Mouse (Mus musculus): ENCODE data around the gene St6galnac5. TPM values are rescaled to one million over a fixed set of nuclear protein-coding genes. Genes with fewer than 3 reads are reported as not detected.

St6galnac5 gene
- total and polyA plus RNA-seq, 3 experiments = 0.04 TPM; not detected in 2

DNA sequence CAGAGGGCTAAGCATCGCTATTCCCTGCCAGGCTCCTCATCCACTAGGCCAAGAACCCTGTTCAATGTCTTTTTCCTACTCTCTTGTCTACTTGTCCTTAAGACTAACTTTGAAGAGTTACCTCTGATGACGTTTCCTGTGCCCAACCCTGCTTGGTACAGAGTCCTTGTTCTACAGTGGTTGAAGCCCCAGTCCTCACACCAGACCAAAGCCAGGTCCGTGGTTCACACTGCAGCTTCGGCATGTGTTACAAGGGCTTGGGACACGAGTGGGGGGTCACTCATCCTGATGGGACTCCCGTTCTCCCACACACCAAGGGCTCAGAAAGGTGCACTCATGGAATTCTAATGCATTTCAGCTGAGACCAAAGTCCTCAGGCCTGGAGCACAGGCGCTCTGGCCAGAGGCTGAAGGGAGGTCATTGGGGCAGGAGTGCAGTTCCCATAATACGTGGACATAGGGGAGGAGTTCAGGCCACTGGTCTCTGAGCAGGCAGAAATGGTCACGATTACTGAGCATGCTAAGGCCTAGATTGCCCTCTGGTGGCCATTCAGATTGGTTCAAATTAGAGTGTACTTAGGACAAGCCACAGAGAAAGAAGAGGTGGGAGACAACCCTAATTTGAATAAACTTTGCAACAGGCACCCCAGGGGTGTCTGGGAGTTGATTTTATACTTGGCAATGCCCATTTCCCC, 182.2 kb downstream of the St6galnac5 start:
- DNase-seq (ENCODE audit: extremely low read depth) = peak; percentile 68
- in situ Hi-C loops (cut with MboI; ENCODE audit: low pct_ligation_motif_present, low pct_unique_long_range_greater_than_20kb, low sequenced_read_pairs) (loop anchor here (25.0 kb wide), 1 partner anchor 712 kb away; no protein-coding TSS in a partner anchor), dilution Hi-C loops (cut with MboI; ENCODE audit: extremely low pct_ligation_motif_present, extremely low pct_unique_long_range_greater_than_20kb, low sequenced_read_pairs) (no loop called here)
- Histone ChIP-seq H3K36me3 (replicated peaks in 1 of 2; ENCODE audit: control insufficient read depth in 1 of 2, insufficient read depth in 1 of 2, low read length in 1 of 2) (no peaks in the 10 kb centered on the region), H3K4me1 (ENCODE audit: control insufficient read depth in 1 of 2, insufficient read depth in 2 of 2) (no peaks in the 10 kb centered on the region), H3K4me3 (replicated peaks in 1 of 3; ENCODE audit: low read depth in 2 of 3, low read length in 2 of 3, poor library complexity in 1 of 3) (no peak overlapping the region), H3K79me2 (replicated peaks; ENCODE audit: control insufficient read depth, extremely low read depth, insufficient read depth, poor library complexity, severe bottlenecking) (no peaks in the 10 kb centered on the region), H3K9ac (ENCODE audit: insufficient read depth, low read depth) (no peak overlapping the region), H3K4me2 (ENCODE audit: insufficient read depth, low read depth, poor library complexity, severe bottlenecking) (no peak overlapping the region), H3K27me3 (replicated peaks) (no peaks in the 10 kb centered on the region), H3K27ac (ENCODE audit: insufficient read depth, low read depth) (no peak overlapping the region), H3K9me3 (replicated peaks; ENCODE audit: low read length) (peaks cover 3% of the 10 kb centered on the region)
- peak; percentile 86 for TF ChIP-seq RAD21 (IDR thresholded peaks at IDR 0.05; ENCODE audit: low read depth, low read length)
- no peak for TF ChIP-seq USF1 (IDR thresholded peaks at IDR 0.05; ENCODE audit: low read depth, low read length)
- no peak for TF ChIP-seq RCOR1 (conservative IDR thresholded peaks at IDR 0.05; ENCODE audit: low read depth, low read length)
- TF ChIP-seq POLR2AphosphoS2 (IDR thresholded peaks at IDR 0.05; ENCODE audit: low read depth, low read length) = no peak
- TF ChIP-seq SMC3 (IDR thresholded peaks at IDR 0.05; ENCODE audit: low read depth, low read length) = peak; percentile 83
- no peak for TF ChIP-seq CHD2 (IDR thresholded peaks at IDR 0.05; ENCODE audit: low read length)
- no peak for TF ChIP-seq NRF1 (IDR thresholded peaks at IDR 0.05; ENCODE audit: low read depth, low read length)
- no peak for TF ChIP-seq PAX5 (IDR thresholded peaks at IDR 0.05; ENCODE audit: low read length)
- TF ChIP-seq CTCF (conservative IDR thresholded peaks at IDR 0.05 in 1 of 2, IDR thresholded peaks at IDR 0.05 in 1 of 2; ENCODE audit: low read depth in 2 of 2, low read length in 2 of 2) = peak; percentile 56 to 89
- TF ChIP-seq MYC (IDR thresholded peaks at IDR 0.05; ENCODE audit: low read depth, low read length) = no peak
- TF ChIP-seq MAX (IDR thresholded peaks at IDR 0.05; ENCODE audit: low read length) = no peak
- TF ChIP-seq ZKSCAN1 (IDR thresholded peaks at IDR 0.05; ENCODE audit: borderline replicate concordance, low read depth, low read length) = no peak
- peak; percentile 50; the same call in 1 of the 2 replicates for TF ChIP-seq BHLHE40 (IDR thresholded peaks at IDR 0.05; ENCODE audit: low read depth, low read length)
- TF ChIP-seq E2F4 (IDR thresholded peaks at IDR 0.05; ENCODE audit: insufficient replicate concordance, low read depth, low read length) = no peak
- no peak for TF ChIP-seq JUN (IDR thresholded peaks at IDR 0.05; ENCODE audit: insufficient read depth, low read depth, low read length)
- TF ChIP-seq TCF12 (IDR thresholded peaks at IDR 0.05; ENCODE audit: low read depth, low read length) = no peak
- TF ChIP-seq UBTF (IDR thresholded peaks at IDR 0.05; ENCODE audit: low read depth, low read length) = no peak
- TF ChIP-seq TBP (conservative IDR thresholded peaks at IDR 0.05; ENCODE audit: low read depth, low read length) = no peak
- no peak for TF ChIP-seq ETS1 (conservative IDR thresholded peaks at IDR 0.05; ENCODE audit: low read depth, low read length)
- no peak for TF ChIP-seq USF2 (conservative IDR thresholded peaks at IDR 0.05; ENCODE audit: low read depth, low read length)
- TF ChIP-seq POLR2A (IDR thresholded peaks at IDR 0.05; ENCODE audit: low read depth, low read length) = no peak

DNA sequence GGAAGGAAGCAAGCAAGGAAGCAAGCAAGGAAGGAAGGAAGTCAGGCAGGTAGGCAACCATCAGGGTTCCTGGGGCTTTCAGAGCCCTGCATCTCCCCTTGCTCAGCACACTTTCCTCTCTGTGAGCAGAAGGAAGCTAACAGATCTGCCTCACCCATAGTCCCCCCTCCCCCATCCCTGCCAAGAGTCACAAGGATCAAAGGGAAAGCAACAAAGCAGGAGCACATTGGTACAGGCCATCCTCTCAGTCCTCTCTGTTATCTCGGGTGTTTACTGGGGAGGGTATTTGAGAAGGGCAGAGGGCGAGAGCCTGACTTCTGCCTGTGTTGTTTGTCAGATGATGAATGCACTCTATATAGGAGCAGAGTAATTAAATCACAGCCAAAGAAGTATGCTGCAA, 184.7 kb downstream of the St6galnac5 start:
- Histone ChIP-seq H3K79me2 (replicated peaks; ENCODE audit: control insufficient read depth, extremely low read depth, insufficient read depth, poor library complexity, severe bottlenecking) (no peaks in the 10 kb centered on the region), H3K4me3 (replicated peaks in 1 of 3; ENCODE audit: low read depth in 2 of 3, low read length in 2 of 3, poor library complexity in 1 of 3) (no peak overlapping the region), H3K9me3 (replicated peaks; ENCODE audit: low read length) (peaks cover 3% of the 10 kb centered on the region), H3K4me2 (ENCODE audit: insufficient read depth, low read depth, poor library complexity, severe bottlenecking) (no peak overlapping the region), H3K9ac (ENCODE audit: insufficient read depth, low read depth) (no peak overlapping the region), H3K4me1 (ENCODE audit: control insufficient read depth in 1 of 2, insufficient read depth in 2 of 2) (no peaks in the 10 kb centered on the region), H3K27me3 (replicated peaks) (no peaks in the 10 kb centered on the region), H3K27ac (ENCODE audit: insufficient read depth, low read depth) (no peak overlapping the region), H3K36me3 (replicated peaks in 1 of 2; ENCODE audit: control insufficient read depth in 1 of 2, insufficient read depth in 1 of 2, low read length in 1 of 2) (peaks cover 0 to 4% of the 10 kb centered on the region in 2 experiments)
- no peak for DNase-seq (ENCODE audit: extremely low read depth)
- dilution Hi-C loops (cut with MboI; ENCODE audit: extremely low pct_ligation_motif_present, extremely low pct_unique_long_range_greater_than_20kb, low sequenced_read_pairs) (no loop called here), in situ Hi-C loops (cut with MboI; ENCODE audit: low pct_ligation_motif_present, low pct_unique_long_range_greater_than_20kb, low sequenced_read_pairs) (loop anchor here (25.0 kb wide), 1 partner anchor 715 kb away; no protein-coding TSS in a partner anchor)
- TF ChIP-seq PAX5 (IDR thresholded peaks at IDR 0.05; ENCODE audit: low read length) (no peak), TBP (conservative IDR thresholded peaks at IDR 0.05; ENCODE audit: low read depth, low read length) (no peak), CHD2 (IDR thresholded peaks at IDR 0.05; ENCODE audit: low read length) (no peak), HCFC1 (IDR thresholded peaks at IDR 0.05; ENCODE audit: low read depth, low read length) (no peak), NELFE (IDR thresholded peaks at IDR 0.05; ENCODE audit: low read depth, low read length) (no peak), POLR2A (IDR thresholded peaks at IDR 0.05; ENCODE audit: low read depth, low read length) (no peak), GABPA (IDR thresholded peaks at IDR 0.05; ENCODE audit: insufficient replicate concordance, low read depth, low read length) (no peak), ETS1 (conservative IDR thresholded peaks at IDR 0.05; ENCODE audit: low read depth, low read length) (no peak), MAFK (IDR thresholded peaks at IDR 0.05; ENCODE audit: insufficient replicate concordance, low read length) (no peak), MEF2A (IDR thresholded peaks at IDR 0.05; ENCODE audit: borderline replicate concordance, low read depth, low read length) (no peak), ZMIZ1 (IDR thresholded peaks at IDR 0.05; ENCODE audit: low read depth, low read length) (no peak), USF1 (IDR thresholded peaks at IDR 0.05; ENCODE audit: low read depth, low read length) (no peak), MAZ (IDR thresholded peaks at IDR 0.05; ENCODE audit: low read depth, low read length) (no peak), MXI1 (IDR thresholded peaks at IDR 0.05; ENCODE audit: low read depth, low read length) (no peak), BHLHE40 (IDR thresholded peaks at IDR 0.05; ENCODE audit: low read depth, low read length) (no peak), MAX (IDR thresholded peaks at IDR 0.05; ENCODE audit: low read length) (no peak), NRF1 (IDR thresholded peaks at IDR 0.05; ENCODE audit: low read depth, low read length) (no peak), TCF12 (IDR thresholded peaks at IDR 0.05; ENCODE audit: low read depth, low read length) (no peak)

Measured in CH12.LX (cell line).